Mouse (Mus musculus) CH12.LX (cell line): ENCODE measurements at regions not wholly inside any gene's neighbourhood (a gene's known extent, or its start where the extent isn't known, plus 50 kb on each side); places are given as distances from the start of the nearest gene placed in this dataset.

Experiments used
- BHLHE40 ChIP-seq: IDR thresholded peaks from 2 replicates; pipeline ENCODE4 v1.6.1; 2011; ENCODE audit warnings: mild to moderate bottlenecking, low read depth, low read length, improper control_type of control experiment
- CHD2 ChIP-seq: IDR thresholded peaks from 2 replicates; pipeline ENCODE4 v1.6.1; 2011; ENCODE audit warnings: low read length, improper control_type of control experiment
- CTCF ChIP-seq, 2 experiments: IDR thresholded peaks in 1 of 2; conservative IDR thresholded peaks in 1 of 2; 2 replicates each; pipeline ENCODE4 v1.5.1; 2011 to 2012; ENCODE audit warnings: low read depth in 2 of 2, low read length in 2 of 2, improper control_type of control experiment in 1 of 2, inconsistent platforms in 1 of 2, mild to moderate bottlenecking in 1 of 2, moderate library complexity in 1 of 2
- EP300 ChIP-seq: IDR thresholded peaks from 2 replicates; pipeline ENCODE4 v1.6.1; 2011; ENCODE audit warnings: low read length, improper control_type of control experiment
- KAT2A ChIP-seq: IDR thresholded peaks from 2 replicates; pipeline ENCODE4 v1.6.1; 2012; ENCODE audit warnings: low read length, improper control_type of control experiment, inconsistent platforms; ENCODE audit not compliant: insufficient replicate concordance
- POLR2A ChIP-seq: IDR thresholded peaks from 2 replicates; pipeline ENCODE4 v1.6.1; 2011; ENCODE audit warnings: low read depth, mild to moderate bottlenecking, improper control_type of control experiment, low read length
- ZKSCAN1 ChIP-seq: IDR thresholded peaks from 2 replicates; pipeline ENCODE4 v1.6.1; 2012; ENCODE audit warnings: low read depth, inconsistent platforms, low read length, improper control_type of control experiment, borderline replicate concordance
- ZMIZ1 ChIP-seq: IDR thresholded peaks from 2 replicates; pipeline ENCODE4 v1.6.1; 2012; ENCODE audit warnings: low read depth, mild to moderate bottlenecking, inconsistent platforms, low read length, improper control_type of control experiment

GRCm38 (mm10) chr7:67451157-67451793 lies 78.6 kb upstream of the Mef2a start:
- no peak for TF ChIP-seq CTCF (conservative IDR thresholded peaks at IDR 0.05 in 1 of 2, IDR thresholded peaks at IDR 0.05 in 1 of 2; ENCODE audit: low read depth in 2 of 2, low read length in 2 of 2)
- peak; percentile 46; the same call in 1 of the 2 replicates for TF ChIP-seq ZMIZ1
- TF ChIP-seq BHLHE40, result peak; percentile 41; the same call in 1 of the 2 replicates
- no peak for TF ChIP-seq ZKSCAN1
- peak; percentile 45; the same call in 1 of the 2 replicates for TF ChIP-seq CHD2
- peak; percentile 63 for TF ChIP-seq POLR2A
- peak; percentile 74 for TF ChIP-seq EP300
- TF ChIP-seq KAT2A, result 0 out of 2 replicates have a peak, but pooled peaks have one; percentile 63
